Mouse (Mus musculus): ENCODE measurements around the gene Ssh2. TPM values are rescaled to one million over a fixed set of nuclear protein-coding genes. Genes with fewer than 3 reads are reported as not detected.

Gene Ssh2
- polyA plus RNA-seq, 1 experiment from 2014 or later: 8.2 TPM

DNA sequence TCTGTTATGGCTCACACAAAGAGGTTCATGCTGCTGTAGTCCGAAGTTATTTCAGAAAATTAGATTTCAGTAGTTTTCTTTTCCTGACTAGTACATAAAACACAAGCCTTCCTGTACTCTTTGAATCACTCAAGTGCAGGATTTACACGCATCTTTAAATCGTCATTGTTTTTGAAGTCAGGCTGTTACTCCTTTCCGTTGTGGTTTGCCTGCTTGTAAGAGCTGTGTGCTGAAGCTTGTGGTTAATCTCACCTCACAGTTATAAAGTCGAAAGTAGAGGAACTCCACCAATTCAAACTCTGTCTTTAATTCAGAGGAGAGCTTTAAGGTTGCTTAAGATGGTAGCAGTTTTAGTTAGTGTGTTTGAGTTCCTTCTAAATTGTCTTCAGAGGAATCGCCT, 132.9 kb downstream of the Ssh2 start:
- Histone ChIP-seq H3K9ac (no peak overlapping the region), H3K27ac (replicated peaks) (no peak overlapping the region), H3K36me3 (no peaks in the 10 kb centered on the region), H3K4me1 (peaks cover 6% of the 10 kb centered on the region; the same call in 1 of the 2 replicates), H3K4me3 (replicated peaks) (peak overlapping the region; percentile 61), H3K9me3 (replicated peaks) (no peaks in the 10 kb centered on the region), H3K27me3 (no peaks in the 10 kb centered on the region), H3K4me2 (replicated peaks) (peak overlapping the region; percentile 72)
- no peak for ATAC-seq (ENCODE audit: insufficient number of reproducible peaks, low FRiP score, low TSS enrichment, low read depth)
- 33% methylated on average over 6 of the region's 6 CpGs for WGBS

DNA sequence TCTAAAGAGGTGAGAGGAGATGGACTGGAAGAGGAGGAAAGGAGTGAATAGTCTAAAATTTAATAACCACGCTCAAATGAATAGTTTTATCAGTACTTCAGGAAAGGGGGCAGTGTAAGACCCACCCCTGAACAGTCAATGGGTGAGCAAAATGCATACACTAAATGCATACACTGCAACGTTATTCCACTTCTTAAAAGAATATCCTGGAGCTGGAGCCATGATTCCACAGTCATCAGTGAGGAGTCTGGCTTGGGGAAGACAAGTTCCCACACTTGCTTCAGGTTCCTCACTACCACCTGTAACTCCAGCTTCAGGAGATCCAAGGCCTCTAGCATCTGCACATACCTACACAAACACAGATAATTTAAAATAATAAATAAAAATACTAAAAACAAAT, 133.6 kb downstream of the Ssh2 start:
- no peak for ATAC-seq (ENCODE audit: insufficient number of reproducible peaks, low FRiP score, low TSS enrichment, low read depth)
- Histone ChIP-seq H3K4me2 (replicated peaks) (0 out of 2 replicates have a peak overlapping the region, but pooled peaks have one; percentile 4), H3K9me3 (replicated peaks) (no peaks in the 10 kb centered on the region), H3K36me3 (no peaks in the 10 kb centered on the region), H3K27me3 (no peaks in the 10 kb centered on the region), H3K4me3 (replicated peaks) (no peak overlapping the region), H3K27ac (replicated peaks) (no peak overlapping the region), H3K4me1 (peaks cover 6% of the 10 kb centered on the region; the same call in 1 of the 2 replicates), H3K9ac (no peak overlapping the region)
- WGBS: 80% methylated on average over 2 of the region's 2 CpGs

GRCm38 (mm10) chr11:77355055-77355454, 139.0 kb downstream of the Ssh2 start:
- H3K27ac ChIP-seq (replicated peaks): no peak overlapping the region
- H3K27me3 ChIP-seq: no peaks in the 10 kb centered on the region
- no peaks in the 10 kb centered on the region for H3K4me1 ChIP-seq
- no peaks in the 10 kb centered on the region for H3K36me3 ChIP-seq
- H3K4me3 ChIP-seq (replicated peaks): no peak overlapping the region
- ATAC-seq (ENCODE audit: insufficient number of reproducible peaks, low FRiP score, low TSS enrichment, low read depth): no peak
- no peaks in the 10 kb centered on the region for H3K9me3 ChIP-seq (replicated peaks)
- WGBS: 64% methylated on average over 3 of the region's 3 CpGs
- no peak overlapping the region for H3K4me2 ChIP-seq (replicated peaks)
- H3K9ac ChIP-seq: no peak overlapping the region

- no peak for ATAC-seq (ENCODE audit: insufficient number of reproducible peaks, low FRiP score, low TSS enrichment, low read depth)
- Histone ChIP-seq H3K9me3 (replicated peaks) (no peaks in the 10 kb centered on the region), H3K27ac (replicated peaks) (no peak overlapping the region), H3K4me1 (no peaks in the 10 kb centered on the region), H3K4me2 (replicated peaks) (no peak overlapping the region), H3K27me3 (no peaks in the 10 kb centered on the region), H3K9ac (no peak overlapping the region), H3K4me3 (replicated peaks) (no peak overlapping the region), H3K36me3 (no peaks in the 10 kb centered on the region)
- WGBS: 96% methylated on average over 1 of the region's 1 CpGs
Observed at GRCm38 (mm10) chr11:77357839-77358238, 141.8 kb downstream of the Ssh2 start.

DNA sequence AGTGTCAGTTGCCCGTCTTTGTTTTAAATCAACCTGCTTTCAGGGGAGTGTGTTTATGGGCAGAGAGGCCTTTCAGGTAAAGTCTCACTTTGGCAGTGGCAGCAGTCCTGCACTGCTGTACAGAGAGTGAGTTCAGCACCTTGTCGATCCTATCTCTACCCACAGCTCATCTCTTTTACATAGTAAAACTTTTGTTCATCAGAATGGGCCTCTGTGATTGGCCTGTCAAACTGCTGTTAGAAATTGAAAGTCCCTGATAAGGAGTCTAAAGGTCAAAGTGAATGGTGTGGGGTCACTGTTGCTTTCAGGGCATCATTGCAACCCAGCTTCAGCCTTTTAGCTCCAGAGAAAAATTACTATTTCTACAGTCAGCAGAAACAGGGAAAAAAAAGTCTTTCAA, 147.4 kb downstream of the Ssh2 start:
- Histone ChIP-seq H3K9me3 (replicated peaks) (no peaks in the 10 kb centered on the region), H3K9ac (no peak overlapping the region), H3K27me3 (no peaks in the 10 kb centered on the region), H3K36me3 (no peaks in the 10 kb centered on the region), H3K4me3 (replicated peaks) (no peak overlapping the region), H3K4me2 (replicated peaks) (no peak overlapping the region), H3K27ac (replicated peaks) (no peak overlapping the region), H3K4me1 (no peaks in the 10 kb centered on the region)
- 67% methylated on average over 2 of the region's 2 CpGs for WGBS
- ATAC-seq (ENCODE audit: insufficient number of reproducible peaks, low FRiP score, low TSS enrichment, low read depth): no peak

DNA sequence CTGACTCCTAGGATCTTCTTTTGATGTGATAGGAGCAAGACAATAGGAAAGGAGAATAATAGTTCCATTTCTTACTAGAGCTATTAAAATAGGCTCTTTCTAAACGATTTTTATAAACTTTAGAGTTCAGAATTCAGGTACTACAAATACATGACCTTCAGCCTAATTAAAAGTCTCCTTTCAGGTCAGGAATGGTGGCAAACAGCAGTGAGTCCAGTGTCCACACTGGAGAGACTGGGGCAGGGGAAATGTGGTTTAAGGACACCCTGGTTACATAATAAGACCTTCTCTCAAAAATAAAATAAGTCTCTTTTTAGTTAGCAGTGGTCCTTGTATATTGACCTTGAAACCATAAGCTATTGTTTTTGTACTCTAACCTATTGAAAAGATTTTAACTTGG, 148.3 kb downstream of the Ssh2 start:
- Histone ChIP-seq H3K27ac (replicated peaks) (no peak overlapping the region), H3K4me3 (replicated peaks) (no peak overlapping the region), H3K27me3 (no peaks in the 10 kb centered on the region), H3K9ac (no peak overlapping the region), H3K4me1 (no peaks in the 10 kb centered on the region), H3K9me3 (replicated peaks) (no peaks in the 10 kb centered on the region), H3K4me2 (replicated peaks) (no peak overlapping the region), H3K36me3 (no peaks in the 10 kb centered on the region)
- ATAC-seq (ENCODE audit: insufficient number of reproducible peaks, low FRiP score, low TSS enrichment, low read depth): no peak
- WGBS: 67% methylated on average over 1 of the region's 1 CpGs

DNA sequence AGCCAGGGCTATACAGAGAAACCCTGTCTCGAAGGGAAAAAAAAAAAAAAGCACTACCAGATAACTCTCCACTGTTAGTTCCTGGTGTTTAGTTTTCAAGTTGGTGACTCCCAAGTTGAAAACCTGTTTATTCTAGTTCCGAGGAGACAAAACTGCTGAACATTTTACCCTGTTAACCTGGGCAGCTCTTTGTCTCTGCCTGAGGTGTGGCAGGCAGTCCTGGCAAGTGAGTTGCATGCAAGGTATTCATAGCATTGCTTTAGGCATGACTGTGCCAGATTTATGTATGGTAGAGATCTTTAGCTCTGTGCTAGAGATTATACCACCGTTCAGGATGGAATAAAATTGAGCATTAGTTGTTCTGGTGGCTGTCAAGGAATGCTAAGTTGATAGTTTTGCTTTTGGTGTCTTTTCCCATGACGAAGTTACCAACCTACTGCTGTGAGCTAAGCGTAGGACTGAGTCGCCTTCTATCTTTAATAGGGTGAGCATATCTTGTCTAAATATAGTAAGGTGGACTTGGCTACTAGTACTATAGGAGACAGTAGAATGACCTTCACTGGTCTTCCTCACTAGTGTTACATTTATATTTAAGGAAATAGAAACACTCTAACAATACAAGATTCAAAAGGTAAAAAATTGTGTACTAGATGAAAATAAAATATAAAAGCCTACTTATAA, 149.8 kb downstream of the Ssh2 start:
- no peak overlapping the region for H3K27ac ChIP-seq (replicated peaks)
- ATAC-seq (ENCODE audit: insufficient number of reproducible peaks, low FRiP score, low TSS enrichment, low read depth): no peak
- 84% methylated on average over 6 of the region's 6 CpGs for WGBS
- no peaks in the 10 kb centered on the region for H3K36me3 ChIP-seq
- H3K4me1 ChIP-seq: no peaks in the 10 kb centered on the region
- no peak overlapping the region for H3K9ac ChIP-seq
- no peaks in the 10 kb centered on the region for H3K27me3 ChIP-seq
- no peak overlapping the region for H3K4me3 ChIP-seq (replicated peaks)
- no peak overlapping the region for H3K4me2 ChIP-seq (replicated peaks)
- no peaks in the 10 kb centered on the region for H3K9me3 ChIP-seq (replicated peaks)

- no peaks in the 10 kb centered on the region for H3K9me3 ChIP-seq (replicated peaks)
- peaks cover 7% of the 10 kb centered on the region for H3K4me1 ChIP-seq
- WGBS: 92% methylated on average over 9 of the region's 9 CpGs
- H3K4me2 ChIP-seq (replicated peaks): no peak overlapping the region
- no peak overlapping the region for H3K4me3 ChIP-seq (replicated peaks)
- no peak for ATAC-seq (ENCODE audit: insufficient number of reproducible peaks, low FRiP score, low TSS enrichment, low read depth)
- H3K27me3 ChIP-seq: no peaks in the 10 kb centered on the region
- H3K36me3 ChIP-seq: no peaks in the 10 kb centered on the region
- H3K27ac ChIP-seq (replicated peaks): no peak overlapping the region
- H3K9ac ChIP-seq: no peak overlapping the region
Observed at GRCm38 (mm10) chr11:77367541-77368270, 151.6 kb downstream of the Ssh2 start.

DNA sequence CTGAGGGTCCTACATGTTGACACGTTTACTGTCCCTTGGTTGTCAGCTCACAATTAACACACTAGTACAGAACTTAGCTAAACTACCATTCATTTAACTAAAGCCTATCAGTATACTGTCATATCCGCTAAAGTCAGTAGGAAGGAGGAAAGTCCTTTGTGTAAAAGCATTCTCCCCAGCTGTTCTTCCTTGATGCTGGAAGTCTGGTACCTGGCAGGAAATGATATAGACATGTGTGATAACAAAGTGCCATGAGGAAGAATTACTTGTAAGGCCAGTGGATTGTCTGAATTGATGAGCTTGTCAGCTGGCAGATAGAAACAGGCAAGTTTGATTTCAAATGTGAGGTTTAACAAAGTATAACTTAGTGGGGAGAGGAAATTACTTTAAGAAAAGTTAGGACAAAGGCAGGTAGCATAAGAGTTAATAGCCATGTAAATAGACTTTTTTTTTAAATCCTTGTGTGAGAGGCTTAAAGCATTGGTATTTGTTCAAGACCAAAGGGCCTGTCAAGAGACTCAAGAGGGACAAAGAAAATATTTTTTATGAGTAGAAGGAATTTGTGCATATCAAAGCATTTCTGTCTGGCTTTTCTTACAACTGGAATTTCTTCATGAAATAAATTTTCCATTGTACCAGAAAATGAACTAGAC, 153.2 kb downstream of the Ssh2 start:
- no peak overlapping the region for H3K4me3 ChIP-seq (replicated peaks)
- no peaks in the 10 kb centered on the region for H3K27me3 ChIP-seq
- no peaks in the 10 kb centered on the region for H3K9me3 ChIP-seq (replicated peaks)
- no peak overlapping the region for H3K4me2 ChIP-seq (replicated peaks)
- no peaks in the 10 kb centered on the region for H3K36me3 ChIP-seq
- ATAC-seq (ENCODE audit: insufficient number of reproducible peaks, low FRiP score, low TSS enrichment, low read depth): no peak
- no peak overlapping the region for H3K27ac ChIP-seq (replicated peaks)
- H3K4me1 ChIP-seq: peaks cover 7% of the 10 kb centered on the region
- H3K9ac ChIP-seq: no peak overlapping the region
- 78% methylated on average over 2 of the region's 2 CpGs for WGBS

GRCm38 (mm10) chr11:77369841-77370191, 153.7 kb downstream of the Ssh2 start:
- Histone ChIP-seq H3K4me1 (peaks cover 7% of the 10 kb centered on the region), H3K27me3 (no peaks in the 10 kb centered on the region), H3K27ac (replicated peaks) (no peak overlapping the region), H3K9me3 (replicated peaks) (no peaks in the 10 kb centered on the region), H3K4me2 (replicated peaks) (no peak overlapping the region), H3K9ac (no peak overlapping the region), H3K4me3 (replicated peaks) (no peak overlapping the region), H3K36me3 (no peaks in the 10 kb centered on the region)
- 60% methylated on average over 2 of the region's 2 CpGs for WGBS
- no peak for ATAC-seq (ENCODE audit: insufficient number of reproducible peaks, low FRiP score, low TSS enrichment, low read depth)

GRCm38 (mm10) chr11:77371088-77371487, 155.0 kb downstream of the Ssh2 start:
- no peaks in the 10 kb centered on the region for H3K27me3 ChIP-seq
- ATAC-seq (ENCODE audit: insufficient number of reproducible peaks, low FRiP score, low TSS enrichment, low read depth): no peak
- H3K9me3 ChIP-seq (replicated peaks): no peaks in the 10 kb centered on the region
- no peaks in the 10 kb centered on the region for H3K36me3 ChIP-seq
- H3K4me1 ChIP-seq: peaks cover 7% of the 10 kb centered on the region
- no peak overlapping the region for H3K4me2 ChIP-seq (replicated peaks)
- 73% methylated on average over 3 of the region's 3 CpGs for WGBS
- H3K9ac ChIP-seq: no peak overlapping the region
- H3K27ac ChIP-seq (replicated peaks): no peak overlapping the region
- H3K4me3 ChIP-seq (replicated peaks): no peak overlapping the region

Measured in embryonic facial prominence, embryonic 15.5 days (tissue).